Comparison of ENCODE assay signal across 8 mouse cellular contexts in the genomic region with DNA sequence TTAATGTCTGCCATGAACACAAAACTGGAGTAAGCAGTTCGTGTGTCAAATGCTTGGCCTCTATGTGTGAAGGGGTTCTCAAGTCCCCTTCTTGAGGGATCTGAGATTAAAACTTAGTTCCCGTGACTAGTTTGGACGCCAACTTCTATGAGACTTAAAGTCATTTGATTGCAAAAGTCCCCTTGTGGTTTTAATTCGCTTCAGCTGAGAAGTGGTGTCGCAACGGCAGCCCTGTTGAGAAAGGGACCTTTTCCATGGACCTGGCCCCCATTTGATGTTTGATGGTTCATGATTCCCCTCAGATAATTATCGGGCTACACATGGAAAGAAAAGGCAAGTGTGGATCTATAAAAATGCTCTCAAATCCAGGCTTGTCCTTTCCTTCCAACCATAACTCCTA. TPM values are rescaled to one million over a fixed set of nuclear protein-coding genes. Genes with fewer than 3 reads are reported as not detected.
DNase-seq lines count a peak whose midpoint lies in the region; ATAC-seq and TF ChIP-seq lines count a peak whose summit lies in the region.

No protein-coding gene starts in this region.

- no peak for TF ChIP-seq POLR2A in embryonic fibroblast, embryonic 13.5 days (IDR thresholded peaks at IDR 0.05; ENCODE audit: low read depth, low read length)

- peak overlapping the region; percentile 52; the same call in 1 of the 2 replicates for H3K4me2 ChIP-seq in heart, postnatal 0 days (ENCODE audit: low read depth, low read length)

- H3K4me3 ChIP-seq in heart, postnatal 0 days (ENCODE audit: low read depth, low read length), result no peak overlapping the region
- H3K4me3 ChIP-seq in E14TG2a.4 (replicated peaks; ENCODE audit: low read length), result peak overlapping the region; percentile 84
- no peak overlapping the region for H3K4me3 ChIP-seq in embryonic fibroblast, embryonic 13.5 days (ENCODE audit: insufficient read depth, low read length)

- intact Hi-C loops in heart, postnatal 10 days (cut with DNase I), result no loop called here

- H3K36me3 ChIP-seq in heart, postnatal 0 days (replicated peaks; ENCODE audit: control insufficient read depth, insufficient read depth, low read length), result no peaks in the 10 kb centered on the region
- H3K36me3 ChIP-seq in E14TG2a.4 (ENCODE audit: insufficient read depth, low read length), result peaks cover 38% of the 10 kb centered on the region

- no peak overlapping the region for H3K9ac ChIP-seq in heart, postnatal 0 days (replicated peaks; ENCODE audit: low read depth, low read length)

- TF ChIP-seq EP300 in heart, postnatal 0 days (IDR thresholded peaks at IDR 0.05; ENCODE audit: low read depth), result no peak

- no peaks in the 10 kb centered on the region for H3K9me3 ChIP-seq in heart, postnatal 0 days (replicated peaks; ENCODE audit: control insufficient read depth, low read length)
- no peaks in the 10 kb centered on the region for H3K9me3 ChIP-seq in E14TG2a.4 (ENCODE audit: low read length)

- DNase-seq in heart, postnatal 0 days (ENCODE audit: low spot score), result no peak
- DNase-seq in heart, postnatal 10 days, result no peak
- DNase-seq in lung, postnatal 10 days, result peak; percentile 69
- DNase-seq in spleen, postnatal 4 days (ENCODE audit: low spot score in 2 of 2), result no peak
- DNase-seq in kidney, adult 18-20 months, result no peak
- DNase-seq in c-Kit-positive CD71-positive TER-119-positive erythroid progenitor cells, embryonic 14.5 days (ENCODE audit: low spot score), result no peak

- no peaks in the 10 kb centered on the region for H3K27me3 ChIP-seq in heart, postnatal 0 days (ENCODE audit: control insufficient read depth, insufficient read depth, low read length)
- no peaks in the 10 kb centered on the region for H3K27me3 ChIP-seq in E14TG2a.4 (ENCODE audit: insufficient read depth, low read length)

- ATAC-seq in heart, postnatal 0 days (ENCODE audit: insufficient read depth, low read depth), result no peak

- TF ChIP-seq CTCF in heart, postnatal 0 days (IDR thresholded peaks at IDR 0.05; ENCODE audit: low read depth), result no peak
- TF ChIP-seq CTCF in E14TG2a.4 (conservative IDR thresholded peaks at IDR 0.05; ENCODE audit: low read length), result no peak
- TF ChIP-seq CTCF in embryonic fibroblast, embryonic 13.5 days (IDR thresholded peaks at IDR 0.05; ENCODE audit: borderline replicate concordance, insufficient read depth, low read length), result no peak

- H3K27ac ChIP-seq in heart, postnatal 0 days (ENCODE audit: low read depth), result 0 out of 2 replicates have a peak overlapping the region, but pooled peaks have one; percentile 49
- H3K27ac ChIP-seq in embryonic fibroblast, embryonic 13.5 days (ENCODE audit: insufficient read depth, low read length), result peak overlapping the region; percentile 27; the same call in 1 of the 2 replicates

- WGBS in heart, postnatal 0 days, result 88% methylated on average over 7 of the region's 7 CpGs

- peaks cover 16% of the 10 kb centered on the region; the same call in 1 of the 2 replicates for H3K4me1 ChIP-seq in heart, postnatal 0 days (ENCODE audit: control insufficient read depth, insufficient read depth)
- H3K4me1 ChIP-seq in E14TG2a.4 (replicated peaks; ENCODE audit: low read depth, low read length), result peaks cover 78% of the 10 kb centered on the region
- peaks cover 9% of the 10 kb centered on the region; the same call in 1 of the 2 replicates for H3K4me1 ChIP-seq in embryonic fibroblast, embryonic 13.5 days (ENCODE audit: control insufficient read depth, insufficient read depth, low read length)

RNA-seq across cellular contexts. Expression of a gene that starts 7.3 kb away (rescaled TPM):
- total RNA-seq in heart, postnatal 0 days (2014; rRNA removed; ENCODE audit: low replicate concordance), result 6.4 and 6.9 TPM in 2 replicates
- polyA plus RNA-seq in heart, postnatal 0 days (2015; fragmentation: Nextera tagmentation; extraction: Ambion mirVana), result 2.4 and 2.6 TPM in 2 replicates
- 1 to 10 TPM; 4.3 to 6.8 TPM for total RNA-seq in heart, postnatal 10 days (2021)
- 0.78 and 1.1 TPM in 2 replicates for polyA plus RNA-seq in embryonic fibroblast, embryonic 13.5 days (2011; ENCODE audit: insufficient read length, low read depth, missing spikeins)

RNA-seq across cellular contexts. Expression of a gene that starts 26.7 kb away (rescaled TPM):
- total RNA-seq in heart, postnatal 0 days (2014; rRNA removed; ENCODE audit: low replicate concordance), result 2.9 and 3.2 TPM in 2 replicates
- 1.7 and 2.0 TPM in 2 replicates for polyA plus RNA-seq in heart, postnatal 0 days (2015; fragmentation: Nextera tagmentation; extraction: Ambion mirVana)
- total RNA-seq in heart, postnatal 10 days (2021), result 10 to 100 TPM in 1 of 2 experiments, 1 to 10 TPM in 1; 5.7 to 10.8 TPM
- 7.0 and 8.5 TPM in 2 replicates for polyA plus RNA-seq in embryonic fibroblast, embryonic 13.5 days (2011; ENCODE audit: insufficient read length, low read depth, missing spikeins)

RNA-seq across cellular contexts. Expression of a gene that starts 36.2 kb away (rescaled TPM):
- total RNA-seq in heart, postnatal 0 days (2014; rRNA removed; ENCODE audit: low replicate concordance), result 238 and 259 TPM in 2 replicates
- polyA plus RNA-seq in heart, postnatal 0 days (2015; fragmentation: Nextera tagmentation; extraction: Ambion mirVana), result 169 and 188 TPM in 2 replicates
- total RNA-seq in heart, postnatal 10 days (2021), result 100 to 1,000 TPM; 104 TPM
- 201 and 239 TPM in 2 replicates for polyA plus RNA-seq in embryonic fibroblast, embryonic 13.5 days (2011; ENCODE audit: insufficient read length, low read depth, missing spikeins)
